Mouse (Mus musculus) v-Abl transformed pro-B cells (cell line): ENCODE results near the gene Itgad.

ENCODE experiments used
- in situ Hi-C, 2 experiments: fragments of 400-800 bp; cut with MboI; formaldehyde crosslinking; loops; one replicate each; pipeline ENCODE4 v1.15.1; 2025; ENCODE audit not compliant: unreplicated experiment in 2 of 2

Itgad gene

GRCm38 (mm10) chr7:128237927-128238778 is 84.0 kb downstream of the Itgad start, which contains the start of gene 9130023H24Rik:
Gene 9130023H24Rik, minus strand, starts transcription at chr7:128238031.
- in situ Hi-C loops: loop anchor here (10.0 kb wide), 2 partner anchors 463 to 573 kb away; partner anchors contain the start of gene Setd1a (in 1 of the 2)

DNA sequence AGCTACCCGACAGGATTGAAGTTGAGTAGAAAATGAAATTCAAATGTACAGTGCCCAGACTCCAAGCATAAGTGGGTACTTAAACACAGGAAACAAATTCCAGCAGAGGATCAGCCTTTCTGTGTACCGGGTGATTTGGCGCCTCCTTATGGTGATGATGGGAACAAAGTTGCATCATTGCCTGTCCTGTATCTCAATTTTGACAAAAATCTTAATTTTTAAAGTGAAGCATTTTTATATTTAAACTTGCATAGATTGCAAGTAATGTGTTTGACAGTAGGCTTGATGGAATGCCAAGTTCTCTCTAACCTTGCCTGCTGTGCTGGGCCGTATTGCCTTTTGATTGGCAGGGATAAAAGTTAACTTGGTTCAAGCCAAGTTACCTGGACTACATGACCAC is 84.8 kb downstream of the Itgad start:
- in situ Hi-C loops: loop anchor here (10.0 kb wide), 2 partner anchors 464 to 574 kb away; partner anchors contain the start of gene Setd1a (in 1 of the 2)

GRCm38 (mm10) chr7:128240131-128240784 is 86.1 kb downstream of the Itgad start:
- in situ Hi-C loops: loop anchor here (5.0 to 10.0 kb wide), 2 partner anchors 462 to 465 kb away; no protein-coding TSS in a partner anchor

GRCm38 (mm10) chr7:128242331-128242730 is 88.2 kb downstream of the Itgad start:
- in situ Hi-C loops: loop anchor here (5.0 to 10.0 kb wide), 2 partner anchors 460 to 462 kb away; no protein-coding TSS in a partner anchor

DNA sequence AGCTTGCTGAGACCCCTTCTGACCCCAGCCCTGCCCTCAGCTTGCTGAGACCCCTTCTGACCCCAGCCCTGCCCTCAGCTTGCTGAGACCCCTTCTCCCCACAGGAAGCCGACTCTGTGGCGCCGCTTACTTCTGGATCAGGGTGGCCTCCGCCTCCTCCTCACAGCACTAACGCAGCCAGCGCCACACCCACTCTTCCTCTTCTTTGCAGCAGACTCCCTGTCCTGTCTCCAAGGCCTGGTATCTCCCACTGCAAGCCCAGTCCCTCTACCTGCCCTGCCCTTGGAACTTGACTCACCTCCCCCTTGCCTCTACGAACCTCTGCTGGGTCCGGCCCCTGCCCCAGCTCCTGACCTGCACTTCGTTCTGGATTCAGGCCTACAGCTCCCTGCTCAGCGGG is 89.7 kb downstream of the Itgad start:
- in situ Hi-C loops: loop anchor here (5.0 to 10.0 kb wide), 2 partner anchors 458 to 461 kb away; no protein-coding TSS in a partner anchor

DNA sequence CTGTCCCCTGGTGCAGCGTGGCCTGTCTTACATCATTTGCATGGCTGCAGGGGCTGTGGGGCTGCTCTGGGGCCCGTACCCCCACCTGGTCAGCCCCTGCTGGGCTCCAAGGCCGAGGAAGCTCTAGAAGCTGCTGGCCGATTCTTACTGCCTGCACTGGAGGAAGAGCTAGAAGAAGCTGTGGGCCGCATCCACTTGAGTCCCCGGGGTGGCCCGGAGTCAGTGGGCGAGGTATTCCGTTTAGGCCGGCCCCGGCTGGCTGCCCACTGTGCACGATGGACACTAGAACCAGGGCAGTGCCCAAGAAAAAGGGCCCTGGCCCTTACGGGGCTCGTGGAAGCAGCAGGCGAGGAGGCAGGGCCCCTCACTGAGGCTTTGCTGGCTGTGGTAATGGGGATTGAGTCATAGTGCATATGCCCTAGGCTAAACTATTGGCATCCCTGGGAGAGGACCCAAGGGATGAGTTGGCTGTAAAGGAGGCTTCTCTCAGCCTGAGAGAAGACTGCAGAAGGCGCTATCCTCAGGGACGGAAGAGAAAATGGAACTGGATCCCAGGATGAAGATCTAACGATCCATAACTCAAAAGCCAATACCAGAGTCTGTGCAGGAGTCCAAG is 90.3 kb downstream of the Itgad start:
- in situ Hi-C loops: loop anchor here (5.0 to 10.0 kb wide), 3 partner anchors 103 to 460 kb away; no protein-coding TSS in a partner anchor

DNA sequence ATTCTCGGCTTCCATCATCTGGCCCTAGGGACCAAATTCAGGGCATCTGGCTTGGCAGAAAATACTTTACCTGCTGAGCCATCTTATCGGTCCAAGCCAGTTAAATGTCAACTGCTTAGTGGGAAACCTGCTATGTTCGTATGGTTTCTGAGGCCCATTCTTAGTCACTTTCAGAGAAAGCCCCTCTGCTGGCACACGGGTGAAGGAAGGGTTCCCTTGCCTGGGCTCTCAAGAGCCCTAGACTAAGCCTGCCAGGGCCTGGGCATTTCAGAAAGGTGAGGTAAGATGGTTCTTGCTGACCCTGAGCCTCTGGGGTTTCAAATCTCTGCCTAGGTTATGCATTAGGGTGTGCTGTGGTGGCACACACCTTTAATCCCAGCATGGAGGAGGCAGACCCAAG is 91.4 kb downstream of the Itgad start:
- in situ Hi-C loops: loop anchor here (5.0 to 10.0 kb wide), 2 partner anchors 102 to 459 kb away; no protein-coding TSS in a partner anchor

- in situ Hi-C loops: loop anchor here (5.0 to 10.0 kb wide), 2 partner anchors 101 to 458 kb away; no protein-coding TSS in a partner anchor
Observed at GRCm38 (mm10) chr7:128246496-128247391, 92.6 kb downstream of the Itgad start, which contains the start of gene Tgfb1i1. Gene Tgfb1i1, plus strand, starts transcription at chr7:128246812.

DNA sequence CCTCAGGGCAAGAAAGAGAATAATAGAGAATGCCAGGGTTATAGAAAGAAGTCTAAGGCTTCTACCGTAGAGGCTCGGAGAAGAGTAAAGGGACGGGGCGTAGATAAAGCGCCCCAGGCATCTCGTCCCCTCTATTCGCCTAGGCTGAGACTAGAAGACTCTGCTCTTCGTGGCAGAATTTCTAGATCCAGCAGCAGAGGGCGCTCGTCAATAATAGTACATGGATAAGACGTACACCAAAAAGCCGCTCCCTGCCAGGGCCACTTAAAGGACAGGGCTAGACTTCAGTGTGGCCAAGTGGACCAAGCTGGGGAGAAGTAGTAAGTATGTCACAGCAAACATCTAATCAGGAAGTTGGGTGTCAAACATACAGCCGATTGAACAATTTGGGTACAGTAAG is 93.3 kb downstream of the Itgad start:
- in situ Hi-C loops: loop anchor here (5.0 to 10.0 kb wide), 2 partner anchors 100 to 457 kb away; no protein-coding TSS in a partner anchor

- in situ Hi-C loops: loop anchor here (5.0 to 10.0 kb wide), 2 partner anchors 99 to 456 kb away; no protein-coding TSS in a partner anchor
Observed at GRCm38 (mm10) chr7:128248081-128249042, 94.2 kb downstream of the Itgad start.

GRCm38 (mm10) chr7:128249998-128250397 is 95.8 kb downstream of the Itgad start:
- in situ Hi-C loops: loop anchor here (5.0 to 10.0 kb wide), 2 partner anchors 97 to 455 kb away; no protein-coding TSS in a partner anchor

DNA sequence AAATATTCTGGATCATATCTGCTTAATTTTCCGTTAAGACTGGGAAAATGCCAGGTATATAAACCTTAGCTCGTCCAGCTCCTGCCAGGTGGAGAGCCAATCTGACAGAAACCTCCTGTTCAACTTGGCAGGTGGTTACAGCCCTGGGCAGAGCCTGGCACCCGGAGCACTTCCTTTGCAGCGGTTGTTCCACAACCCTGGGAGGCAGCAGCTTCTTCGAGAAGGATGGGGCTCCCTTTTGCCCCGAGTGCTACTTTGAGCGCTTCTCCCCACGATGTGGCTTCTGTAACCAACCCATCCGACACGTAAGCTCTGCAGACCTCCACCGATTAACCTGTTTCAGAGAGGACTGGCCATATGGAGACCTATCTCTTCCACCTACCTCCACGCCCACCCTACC is 97.8 kb downstream of the Itgad start:
- in situ Hi-C loops: no loop called here

DNA sequence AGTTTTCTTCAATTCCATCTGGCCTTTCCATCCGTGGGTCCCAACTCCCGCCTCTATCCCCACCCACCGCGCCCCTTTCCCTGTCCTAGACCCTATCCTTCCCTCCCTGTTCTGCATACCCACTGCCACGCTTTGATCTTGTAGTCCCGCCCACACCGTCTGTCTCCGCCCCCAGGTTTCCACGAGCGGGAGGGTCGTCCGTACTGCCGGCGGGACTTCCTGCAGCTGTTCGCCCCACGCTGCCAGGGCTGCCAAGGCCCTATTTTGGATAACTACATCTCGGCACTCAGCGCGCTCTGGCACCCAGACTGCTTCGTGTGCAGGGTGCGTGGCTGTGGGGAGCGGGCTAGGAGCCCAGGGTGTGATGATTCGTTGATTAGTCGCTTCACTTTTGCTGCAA is 98.4 kb downstream of the Itgad start:
- in situ Hi-C loops: no loop called here

GRCm38 (mm10) chr7:128254978-128255377 is 100.8 kb downstream of the Itgad start:
- in situ Hi-C loops: no loop called here

DNA sequence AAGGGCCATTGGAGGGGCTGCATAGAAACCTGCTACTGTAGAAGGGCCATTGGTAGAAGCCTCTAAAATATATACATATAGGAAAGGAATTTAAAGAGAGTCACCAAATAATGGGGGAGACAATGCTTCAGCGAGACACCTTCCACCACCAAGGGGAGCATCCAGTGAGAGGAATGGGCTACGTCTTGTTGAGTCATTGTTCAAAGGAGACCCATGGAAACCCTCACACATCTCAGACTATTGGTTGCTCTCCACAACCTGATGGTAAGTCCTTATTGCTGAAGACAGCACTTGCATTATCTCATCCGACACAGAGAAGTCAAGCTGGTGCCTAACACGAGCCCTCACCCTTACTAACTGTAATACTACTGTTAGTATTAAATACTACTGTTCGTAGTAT is 101.6 kb downstream of the Itgad start:
- in situ Hi-C loops: no loop called here

DNA sequence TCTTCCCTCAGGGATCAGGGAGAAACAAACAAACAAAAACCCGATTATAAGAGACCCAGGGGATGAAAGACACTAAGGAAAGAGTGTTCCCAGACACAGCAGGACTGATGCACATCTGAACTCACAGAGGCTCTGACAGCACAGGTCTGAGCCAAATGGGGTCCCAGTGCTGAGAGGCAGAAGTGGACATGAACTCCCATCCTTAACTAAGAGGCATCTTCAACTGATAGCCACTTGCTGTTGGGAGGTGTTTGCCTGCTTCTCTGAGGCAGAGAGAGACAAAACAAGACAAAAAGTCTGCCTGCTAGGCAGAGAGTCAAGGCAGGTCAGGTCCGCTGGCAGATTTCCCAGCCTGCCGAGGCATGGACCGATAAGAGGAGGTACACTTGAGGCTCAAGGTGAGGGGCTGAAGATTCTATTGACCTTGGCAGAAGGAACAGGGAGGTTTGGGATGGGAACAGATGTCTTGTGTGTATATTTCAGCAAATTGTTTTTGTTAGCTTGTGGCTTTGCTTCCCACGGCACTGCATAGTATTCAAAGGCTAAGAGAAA is 102.7 kb downstream of the Itgad start:
- in situ Hi-C loops: no loop called here

DNA sequence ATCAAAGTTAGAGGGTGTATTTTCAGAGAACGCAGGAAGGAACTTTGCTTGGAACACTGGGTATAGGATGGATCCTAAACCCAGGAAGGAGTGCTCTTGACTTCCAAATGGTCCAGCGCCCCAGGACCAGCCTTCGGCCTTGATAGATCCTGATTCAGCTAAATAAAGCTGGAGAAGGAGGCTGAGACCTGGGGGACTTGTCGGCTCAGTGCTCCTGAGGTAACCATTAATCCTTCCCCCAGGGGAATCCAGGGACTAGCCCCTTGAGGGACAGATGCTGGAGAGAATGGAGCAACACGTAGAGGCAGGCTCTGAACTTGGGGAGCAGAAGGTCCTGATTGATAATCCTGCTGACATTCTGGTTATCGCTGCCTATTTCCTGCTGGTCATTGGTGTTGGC is 111.2 kb downstream of the Itgad start, which contains the start of gene Slc5a2:
Slc5a2 (plus strand) TSS at position 247 of the 400 bp plus-strand sequence.
- in situ Hi-C loops: no loop called here

DNA sequence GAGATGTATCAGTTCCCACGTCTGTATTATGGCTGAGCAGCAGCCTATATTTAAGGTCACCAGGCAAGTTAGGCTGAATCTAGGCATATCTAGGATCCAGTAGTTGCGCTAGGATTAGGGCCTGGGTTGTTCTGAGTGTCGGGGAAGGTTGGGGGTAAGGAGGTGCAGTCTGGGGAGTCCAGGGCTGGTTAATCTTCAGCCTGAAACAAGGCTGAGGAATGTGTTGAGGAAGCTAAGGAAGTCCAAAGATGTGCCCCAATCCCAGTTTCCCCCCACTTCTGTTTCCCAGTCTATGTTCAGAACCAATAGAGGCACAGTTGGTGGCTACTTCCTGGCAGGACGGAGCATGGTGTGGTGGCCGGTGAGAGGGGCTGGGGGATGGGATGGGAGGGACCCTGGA is 111.9 kb downstream of the Itgad start:
- in situ Hi-C loops: no loop called here
